Mouse (Mus musculus): ENCODE results near the gene Fbxl13. TPM values are rescaled to one million over a fixed set of nuclear protein-coding genes. Genes with fewer than 3 reads are reported as not detected.
"Not testable (repeated sequence)": the region's sequence is repeated elsewhere in the genome, so short reads cannot be mapped to it uniquely, and the experiment has no call there.

Fbxl13 gene
- polyA plus RNA-seq, 1 experiment from 2014 or later: not detected

GRCm38 (mm10) chr5:21646133-21646491, 678 bp upstream of the Fbxl13 start:
- DNase-seq (ENCODE audit: low spot score): no peak

GRCm38 (mm10) chr5:21644891-21645438, 469 bp downstream of the Fbxl13 start:
- WGBS: 13% methylated on average over 14 of the region's 14 CpGs
- H3K4me2 ChIP-seq (ENCODE audit: low read depth): peak overlapping the region; percentile 67
- peak overlapping the region; percentile 11; the same call in 1 of the 2 replicates for H3K27ac ChIP-seq (ENCODE audit: low read depth, low read length)
- ATAC-seq (ENCODE audit: insufficient read depth, low FRiP score, low TSS enrichment) (peak; percentile 10; the same call in 1 of the 2 replicates), DNase-seq (ENCODE audit: low spot score) (no peak)
- peaks cover 4% of the 10 kb centered on the region; the same call in 1 of the 2 replicates for H3K36me3 ChIP-seq (ENCODE audit: control insufficient read depth, insufficient read depth, low read length)
- peak overlapping the region; percentile 35 for H3K9ac ChIP-seq (ENCODE audit: low read length)
- peaks cover 3% of the 10 kb centered on the region; the same call in 1 of the 2 replicates for H3K4me1 ChIP-seq (ENCODE audit: control insufficient read depth, insufficient read depth, low read length)
- no peaks in the 10 kb centered on the region for H3K9me3 ChIP-seq (ENCODE audit: control insufficient read depth, low read length)
- peak overlapping the region; percentile 84 for H3K4me3 ChIP-seq (ENCODE audit: low read depth, low read length)
- no peaks in the 10 kb centered on the region for H3K27me3 ChIP-seq (ENCODE audit: control insufficient read depth, insufficient read depth, low read length)

More at GRCm38 (mm10) chr5:21646133-21646491, 678 bp upstream of the Fbxl13 start:
- H3K9ac ChIP-seq (ENCODE audit: low read length): peak overlapping the region; percentile 90
- peaks cover 3% of the 10 kb centered on the region; the same call in 1 of the 2 replicates for H3K4me1 ChIP-seq (ENCODE audit: control insufficient read depth, insufficient read depth, low read length)
- 0% methylated on average over 25 of the region's 25 CpGs for WGBS
- H3K36me3 ChIP-seq (ENCODE audit: control insufficient read depth, insufficient read depth, low read length): peaks cover 9% of the 10 kb centered on the region; the same call in 1 of the 2 replicates
- H3K4me3 ChIP-seq (ENCODE audit: low read depth, low read length): peak overlapping the region; percentile 84
- H3K27me3 ChIP-seq (ENCODE audit: control insufficient read depth, insufficient read depth, low read length): no peaks in the 10 kb centered on the region
- H3K9me3 ChIP-seq (ENCODE audit: control insufficient read depth, low read length): no peaks in the 10 kb centered on the region
- no peak for ATAC-seq (ENCODE audit: insufficient read depth, low FRiP score, low TSS enrichment)
- H3K4me2 ChIP-seq (ENCODE audit: low read depth): peak overlapping the region; percentile 67
- H3K27ac ChIP-seq (ENCODE audit: low read depth, low read length): peak overlapping the region; percentile 94

- WGBS: 39% methylated on average over 1 of the region's 1 CpGs
- peaks cover 3% of the 10 kb centered on the region; the same call in 1 of the 2 replicates for H3K4me1 ChIP-seq (ENCODE audit: control insufficient read depth, insufficient read depth, low read length)
- H3K4me3 ChIP-seq (ENCODE audit: low read depth, low read length): no peak overlapping the region
- ATAC-seq (ENCODE audit: insufficient read depth, low FRiP score, low TSS enrichment): no peak
- H3K4me2 ChIP-seq (ENCODE audit: low read depth): no peak overlapping the region
- H3K27me3 ChIP-seq (ENCODE audit: control insufficient read depth, insufficient read depth, low read length): no peaks in the 10 kb centered on the region
- H3K36me3 ChIP-seq (ENCODE audit: control insufficient read depth, insufficient read depth, low read length): no peaks in the 10 kb centered on the region
- DNase-seq (ENCODE audit: low spot score): no peak
- no peak overlapping the region for H3K9ac ChIP-seq (ENCODE audit: low read length)
- no peak overlapping the region for H3K27ac ChIP-seq (ENCODE audit: low read depth, low read length)
- no peaks in the 10 kb centered on the region for H3K9me3 ChIP-seq (ENCODE audit: control insufficient read depth, low read length)
These were observed 1.8 kb downstream of the Fbxl13 start for GRCm38 (mm10) chr5:21643606-21644005.

DNA sequence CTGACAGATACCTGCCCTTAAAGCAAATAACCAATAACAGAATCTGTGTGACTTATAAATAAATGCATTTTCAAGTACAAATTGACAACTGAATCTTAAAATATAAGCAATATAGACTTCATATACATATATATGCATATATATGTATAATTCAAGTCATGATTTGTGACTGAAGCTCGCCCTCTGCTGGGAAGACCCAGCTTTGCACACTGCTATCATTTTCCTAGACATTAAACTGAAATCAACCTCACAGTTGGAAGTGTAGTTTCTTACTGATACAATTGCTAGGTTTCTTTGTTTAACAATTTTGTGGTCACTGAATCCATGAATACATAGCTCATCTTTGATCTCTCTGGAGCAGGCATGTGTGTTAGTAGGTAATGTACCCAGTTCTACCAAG, 4.5 kb downstream of the Fbxl13 start:
- Histone ChIP-seq H3K4me3 (ENCODE audit: low read depth, low read length) (no peak overlapping the region), H3K27me3 (ENCODE audit: control insufficient read depth, insufficient read depth, low read length) (no peaks in the 10 kb centered on the region), H3K27ac (ENCODE audit: low read depth, low read length) (no peak overlapping the region), H3K9ac (ENCODE audit: low read length) (no peak overlapping the region), H3K4me1 (ENCODE audit: control insufficient read depth, insufficient read depth, low read length) (no peaks in the 10 kb centered on the region), H3K36me3 (ENCODE audit: control insufficient read depth, insufficient read depth, low read length) (no peaks in the 10 kb centered on the region), H3K9me3 (ENCODE audit: control insufficient read depth, low read length) (no peaks in the 10 kb centered on the region), H3K4me2 (ENCODE audit: low read depth) (no peak overlapping the region)
- no peak for ATAC-seq (ENCODE audit: insufficient read depth, low FRiP score, low TSS enrichment)
- 3% methylated on average over 1 of the region's 1 CpGs for WGBS
- DNase-seq (ENCODE audit: low spot score): peak; percentile 46

DNA sequence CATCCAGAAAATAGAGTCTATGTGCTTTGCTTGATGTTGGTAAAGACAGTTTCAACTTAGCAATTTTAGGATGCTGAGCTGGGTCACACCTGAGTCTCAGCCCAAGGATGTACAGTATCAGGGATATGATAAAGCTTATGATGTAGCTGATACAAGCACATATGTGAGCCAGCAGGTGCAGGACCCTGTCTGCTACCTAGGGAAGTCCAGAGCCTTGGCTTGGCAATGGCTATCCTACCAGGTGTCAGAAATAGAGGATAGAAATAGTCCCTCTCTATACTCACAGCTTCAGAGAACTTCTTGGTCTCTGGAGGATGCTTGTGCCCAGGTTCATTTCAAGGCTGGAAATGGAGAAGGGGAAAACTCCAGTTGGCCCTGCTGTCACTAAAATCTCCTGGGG, 19.5 kb downstream of the Fbxl13 start:
- H3K4me3 ChIP-seq (ENCODE audit: low read depth, low read length): no peak overlapping the region
- H3K4me2 ChIP-seq (ENCODE audit: low read depth): no peak overlapping the region
- ATAC-seq (ENCODE audit: insufficient read depth, low FRiP score, low TSS enrichment) (no peak), DNase-seq (ENCODE audit: low spot score) (no peak)
- no peak overlapping the region for H3K9ac ChIP-seq (ENCODE audit: low read length)
- no peaks in the 10 kb centered on the region for H3K27me3 ChIP-seq (ENCODE audit: control insufficient read depth, insufficient read depth, low read length)
- H3K36me3 ChIP-seq (ENCODE audit: control insufficient read depth, insufficient read depth, low read length): no peaks in the 10 kb centered on the region
- H3K27ac ChIP-seq (ENCODE audit: low read depth, low read length): no peak overlapping the region
- H3K4me1 ChIP-seq (ENCODE audit: control insufficient read depth, insufficient read depth, low read length): no peaks in the 10 kb centered on the region
- no peaks in the 10 kb centered on the region for H3K9me3 ChIP-seq (ENCODE audit: control insufficient read depth, low read length)

GRCm38 (mm10) chr5:21616450-21617009, 28.9 kb downstream of the Fbxl13 start:
- no peaks in the 10 kb centered on the region for H3K9me3 ChIP-seq (ENCODE audit: control insufficient read depth, low read length)
- ATAC-seq (ENCODE audit: insufficient read depth, low FRiP score, low TSS enrichment) (no peak), DNase-seq (ENCODE audit: low spot score) (no peak)
- H3K4me2 ChIP-seq (ENCODE audit: low read depth): no peak overlapping the region
- H3K27me3 ChIP-seq (ENCODE audit: control insufficient read depth, insufficient read depth, low read length): no peaks in the 10 kb centered on the region
- WGBS: 75% methylated on average over 3 of the region's 3 CpGs
- H3K4me3 ChIP-seq (ENCODE audit: low read depth, low read length): no peak overlapping the region
- no peak overlapping the region for H3K9ac ChIP-seq (ENCODE audit: low read length)
- H3K27ac ChIP-seq (ENCODE audit: low read depth, low read length): no peak overlapping the region
- no peaks in the 10 kb centered on the region for H3K36me3 ChIP-seq (ENCODE audit: control insufficient read depth, insufficient read depth, low read length)
- H3K4me1 ChIP-seq (ENCODE audit: control insufficient read depth, insufficient read depth, low read length): no peaks in the 10 kb centered on the region

- not testable (repeated sequence) for H3K4me3 ChIP-seq (ENCODE audit: low read depth, low read length); H3K27ac ChIP-seq (ENCODE audit: low read depth, low read length); DNase-seq (ENCODE audit: low spot score); H3K36me3 ChIP-seq (ENCODE audit: control insufficient read depth, insufficient read depth, low read length); H3K4me1 ChIP-seq (ENCODE audit: control insufficient read depth, insufficient read depth, low read length); H3K4me2 ChIP-seq (ENCODE audit: low read depth); H3K9ac ChIP-seq (ENCODE audit: low read length); H3K9me3 ChIP-seq (ENCODE audit: control insufficient read depth, low read length); H3K27me3 ChIP-seq (ENCODE audit: control insufficient read depth, insufficient read depth, low read length); ATAC-seq (ENCODE audit: insufficient read depth, low FRiP score, low TSS enrichment)
- WGBS: 96% methylated on average over 11 of the region's 11 CpGs
These were observed 31.1 kb downstream of the Fbxl13 start for GRCm38 (mm10) chr5:21614299-21614698.

GRCm38 (mm10) chr5:21610996-21611395, 34.4 kb downstream of the Fbxl13 start:
- DNase-seq (ENCODE audit: low spot score): no peak
- no peak overlapping the region for H3K27ac ChIP-seq (ENCODE audit: low read depth, low read length)
- no peak overlapping the region for H3K4me2 ChIP-seq (ENCODE audit: low read depth)
- H3K4me1 ChIP-seq (ENCODE audit: control insufficient read depth, insufficient read depth, low read length): no peaks in the 10 kb centered on the region
- no peak for ATAC-seq (ENCODE audit: insufficient read depth, low FRiP score, low TSS enrichment)
- H3K4me3 ChIP-seq (ENCODE audit: low read depth, low read length): no peak overlapping the region
- no peaks in the 10 kb centered on the region for H3K27me3 ChIP-seq (ENCODE audit: control insufficient read depth, insufficient read depth, low read length)
- no peaks in the 10 kb centered on the region for H3K9me3 ChIP-seq (ENCODE audit: control insufficient read depth, low read length)
- 78% methylated on average over 3 of the region's 3 CpGs for WGBS
- no peaks in the 10 kb centered on the region for H3K36me3 ChIP-seq (ENCODE audit: control insufficient read depth, insufficient read depth, low read length)
- no peak overlapping the region for H3K9ac ChIP-seq (ENCODE audit: low read length)

All from neural tube, embryonic 11.5 days (tissue).